Mouse (Mus musculus): ENCODE measurements around the gene Farp1. TPM values are rescaled to one million over a fixed set of nuclear protein-coding genes. Genes with fewer than 3 reads are reported as not detected.
"Not testable (repeated sequence)": the region's sequence is repeated elsewhere in the genome, so short reads cannot be mapped to it uniquely, and the experiment has no call there.

Gene Farp1
- polyA plus RNA-seq, 1 experiment, result 12.4 TPM

DNA sequence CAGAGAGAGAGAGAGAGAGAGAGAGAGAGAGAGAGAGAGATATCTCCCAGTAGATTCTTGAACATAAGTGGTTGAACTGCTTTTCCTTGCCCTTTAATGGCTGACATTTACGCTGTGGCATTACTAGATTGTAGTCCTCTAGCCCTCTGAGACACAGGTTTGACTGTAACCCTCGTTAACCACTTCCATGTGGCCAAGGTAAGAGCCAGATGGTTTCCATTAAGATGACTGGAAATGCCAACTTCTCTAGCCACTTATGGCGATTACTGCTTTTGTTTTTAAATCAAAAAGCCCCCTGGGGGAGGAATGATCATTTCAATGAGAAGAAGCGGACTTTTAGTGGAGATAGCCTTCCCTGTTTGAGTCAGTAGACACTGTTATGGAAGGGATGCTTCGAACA is 3.7 kb downstream of the Farp1 start:
- H3K4me3 ChIP-seq (ENCODE audit: low read depth, low read length), result no peak overlapping the region
- 76% methylated on average over 5 of the region's 5 CpGs for WGBS
- no peaks in the 10 kb centered on the region for H3K36me3 ChIP-seq (ENCODE audit: control insufficient read depth, insufficient read depth, low read length)
- no peak overlapping the region for H3K27ac ChIP-seq (ENCODE audit: insufficient read depth, low read depth, low read length)
- H3K27me3 ChIP-seq (ENCODE audit: control insufficient read depth, insufficient read depth, low read length), result no peaks in the 10 kb centered on the region
- peaks cover 7% of the 10 kb centered on the region for H3K4me1 ChIP-seq (ENCODE audit: control insufficient read depth, insufficient read depth, insufficient read length, low read length)
- TF ChIP-seq CTCF (IDR thresholded peaks at IDR 0.05; ENCODE audit: extremely low read depth, insufficient read length, insufficient replicate concordance, low read depth, low read length) (no peak), POLR2A (IDR thresholded peaks at IDR 0.05; ENCODE audit: low read depth, low read length) (no peak)

DNA sequence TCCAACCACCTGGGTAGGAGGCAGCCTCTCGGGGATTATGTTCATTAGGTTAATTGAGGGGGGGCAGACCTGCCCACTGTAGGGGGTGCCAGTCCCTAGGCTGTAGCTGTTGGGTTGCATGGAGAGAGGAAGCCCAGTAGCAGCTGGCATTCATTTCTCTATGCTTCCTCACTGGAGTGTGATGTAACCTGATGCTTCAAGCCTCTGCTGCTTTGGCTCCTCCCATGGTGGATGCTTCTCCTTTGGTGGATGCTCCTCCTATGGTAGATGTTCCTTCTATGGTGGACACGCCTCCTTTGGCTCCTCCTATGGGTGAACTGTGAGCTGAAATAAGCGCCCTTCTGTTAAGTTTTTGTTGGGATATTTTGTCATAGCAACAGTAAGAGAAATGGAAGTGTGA is 9.1 kb downstream of the Farp1 start:
- no peaks in the 10 kb centered on the region for H3K36me3 ChIP-seq (ENCODE audit: control insufficient read depth, insufficient read depth, low read length)
- H3K4me1 ChIP-seq (ENCODE audit: control insufficient read depth, insufficient read depth, insufficient read length, low read length), result peaks cover 2% of the 10 kb centered on the region; the same call in 1 of the 2 replicates
- H3K27ac ChIP-seq (ENCODE audit: insufficient read depth, low read depth, low read length), result no peak overlapping the region
- no peaks in the 10 kb centered on the region for H3K27me3 ChIP-seq (ENCODE audit: control insufficient read depth, insufficient read depth, low read length)
- 83% methylated on average over 3 of the region's 3 CpGs for WGBS
- H3K4me3 ChIP-seq (ENCODE audit: low read depth, low read length), result no peak overlapping the region
- no peak for TF ChIP-seq POLR2A (IDR thresholded peaks at IDR 0.05; ENCODE audit: low read depth, low read length)
- no peak for TF ChIP-seq CTCF (IDR thresholded peaks at IDR 0.05; ENCODE audit: extremely low read depth, insufficient read length, insufficient replicate concordance, low read depth, low read length)

DNA sequence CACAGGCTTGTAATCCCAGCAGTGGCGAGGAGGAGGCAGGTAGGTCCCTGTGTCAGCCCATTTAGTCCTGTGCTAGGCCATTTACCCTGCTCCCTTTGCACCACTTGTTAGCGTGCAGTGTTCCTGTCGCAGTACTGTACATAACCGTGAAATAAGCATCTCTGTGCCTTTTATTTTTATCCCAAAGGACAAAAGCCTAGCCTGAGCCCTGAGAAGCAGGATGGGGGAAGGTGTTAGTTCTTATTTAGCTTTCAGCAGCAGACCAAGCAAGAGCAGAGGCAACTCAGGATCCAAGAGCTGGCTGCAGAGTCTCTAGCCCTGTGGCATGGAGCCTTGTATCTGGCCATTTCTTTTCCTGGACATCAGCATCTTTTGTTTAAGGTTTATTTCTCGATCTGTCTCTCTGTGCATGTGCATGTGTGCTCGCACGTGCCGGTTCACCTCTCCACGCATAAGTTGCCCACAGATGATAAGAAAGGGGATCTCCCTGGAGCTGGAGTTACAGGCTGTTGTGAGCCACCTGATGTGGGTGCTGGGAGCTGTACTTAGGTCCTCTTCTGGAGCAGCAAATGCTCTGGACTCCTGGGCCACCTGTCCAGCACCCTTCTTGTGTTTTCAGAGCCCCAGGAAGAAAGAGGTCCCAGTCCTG is 11.4 kb downstream of the Farp1 start:
- Histone ChIP-seq H3K36me3 (ENCODE audit: control insufficient read depth, insufficient read depth, low read length) (no peaks in the 10 kb centered on the region), H3K27ac (ENCODE audit: insufficient read depth, low read depth, low read length) (no peak overlapping the region), H3K4me1 (ENCODE audit: control insufficient read depth, insufficient read depth, insufficient read length, low read length) (peaks cover 8% of the 10 kb centered on the region; the same call in 1 of the 2 replicates), H3K27me3 (ENCODE audit: control insufficient read depth, insufficient read depth, low read length) (no peaks in the 10 kb centered on the region), H3K4me3 (ENCODE audit: low read depth, low read length) (no peak overlapping the region)
- no peak for TF ChIP-seq POLR2A (IDR thresholded peaks at IDR 0.05; ENCODE audit: low read depth, low read length)
- TF ChIP-seq CTCF (IDR thresholded peaks at IDR 0.05; ENCODE audit: extremely low read depth, insufficient read length, insufficient replicate concordance, low read depth, low read length), result no peak
- WGBS, result 78% methylated on average over 9 of the region's 9 CpGs

DNA sequence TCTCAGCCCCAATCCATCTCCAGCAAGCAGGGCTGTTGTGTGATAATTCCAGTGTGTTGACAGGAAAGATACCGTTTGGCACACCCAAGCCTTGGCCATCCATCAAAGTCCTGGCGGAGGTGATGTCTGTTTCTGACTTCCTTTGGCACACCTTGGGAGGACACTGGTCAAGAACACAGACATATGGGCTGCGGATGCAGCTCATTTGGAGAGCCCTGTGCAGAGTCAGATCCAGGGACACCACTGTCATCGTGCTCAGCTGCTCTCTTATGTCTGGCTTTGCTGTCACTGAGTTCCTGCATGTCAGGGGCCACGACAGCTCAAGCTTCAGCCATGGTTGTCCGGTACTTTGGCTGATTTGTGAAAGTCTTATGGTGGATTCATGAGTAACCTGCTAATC is 12.8 kb downstream of the Farp1 start:
- TF ChIP-seq POLR2A (IDR thresholded peaks at IDR 0.05; ENCODE audit: low read depth, low read length) (no peak), CTCF (IDR thresholded peaks at IDR 0.05; ENCODE audit: extremely low read depth, insufficient read length, insufficient replicate concordance, low read depth, low read length) (no peak)
- Histone ChIP-seq H3K27me3 (ENCODE audit: control insufficient read depth, insufficient read depth, low read length) (no peaks in the 10 kb centered on the region), H3K4me3 (ENCODE audit: low read depth, low read length) (no peak overlapping the region), H3K27ac (ENCODE audit: insufficient read depth, low read depth, low read length) (no peak overlapping the region), H3K4me1 (ENCODE audit: control insufficient read depth, insufficient read depth, insufficient read length, low read length) (peaks cover 10% of the 10 kb centered on the region; the same call in 1 of the 2 replicates), H3K36me3 (ENCODE audit: control insufficient read depth, insufficient read depth, low read length) (no peaks in the 10 kb centered on the region)
- 56% methylated on average over 6 of the region's 6 CpGs for WGBS

DNA sequence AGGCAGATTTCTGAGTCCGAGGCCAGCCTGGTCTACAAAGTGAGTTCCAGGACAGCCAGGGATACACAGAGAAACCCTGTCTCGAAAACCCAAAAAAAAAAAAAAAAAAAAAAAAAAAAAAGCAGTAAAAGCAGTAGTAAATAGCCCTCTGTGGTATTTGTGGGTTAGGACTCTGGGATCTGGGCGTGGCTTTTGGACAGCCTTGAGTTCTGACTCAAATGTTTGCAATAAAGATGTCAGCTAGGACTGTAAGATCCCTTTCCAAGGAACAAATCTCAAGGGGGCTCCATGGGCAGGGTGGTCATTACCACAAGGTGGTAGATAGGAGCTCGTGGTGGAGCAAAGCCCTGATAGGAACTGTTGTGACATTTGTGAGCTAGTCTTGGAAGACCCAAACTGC is 16.0 kb downstream of the Farp1 start:
- H3K4me3 ChIP-seq (ENCODE audit: low read depth, low read length); H3K36me3 ChIP-seq (ENCODE audit: control insufficient read depth, insufficient read depth, low read length); H3K27me3 ChIP-seq (ENCODE audit: control insufficient read depth, insufficient read depth, low read length); H3K27ac ChIP-seq (ENCODE audit: insufficient read depth, low read depth, low read length): not testable (repeated sequence)
- peaks cover 21% of the 10 kb centered on the region for H3K4me1 ChIP-seq (ENCODE audit: control insufficient read depth, insufficient read depth, insufficient read length, low read length)
- 51% methylated on average over 3 of the region's 4 CpGs for WGBS

DNA sequence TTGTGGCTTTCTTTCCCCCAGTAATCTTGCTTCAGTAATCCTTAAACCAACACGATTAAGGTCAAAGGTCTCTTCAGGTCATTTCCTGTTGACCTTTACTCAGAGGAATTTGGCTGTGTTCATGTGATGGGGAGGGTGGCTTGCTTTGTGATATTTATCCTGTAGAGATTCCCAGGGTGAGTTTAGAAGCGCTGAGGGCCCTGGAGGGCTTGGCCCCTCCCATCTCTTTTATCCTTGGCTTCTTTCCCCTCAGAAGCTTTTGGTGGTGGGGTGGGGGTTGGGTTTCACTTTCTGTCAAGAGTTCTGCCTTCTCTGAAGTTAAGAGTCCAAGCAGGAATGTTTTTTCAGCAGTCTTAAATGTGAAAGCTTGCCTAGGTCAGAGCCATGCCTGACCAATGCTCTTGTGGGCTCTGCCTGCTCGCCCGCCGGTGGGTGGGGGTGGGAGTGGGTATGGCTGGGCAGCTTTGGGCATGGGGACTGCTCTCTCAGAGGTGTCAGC is 18.1 kb downstream of the Farp1 start:
- Histone ChIP-seq H3K4me1 (ENCODE audit: control insufficient read depth, insufficient read depth, insufficient read length, low read length) (peaks cover 19% of the 10 kb centered on the region), H3K27ac (ENCODE audit: insufficient read depth, low read depth, low read length) (peak overlapping the region; percentile 77), H3K36me3 (ENCODE audit: control insufficient read depth, insufficient read depth, low read length) (no peaks in the 10 kb centered on the region), H3K4me3 (ENCODE audit: low read depth, low read length) (peak overlapping the region; percentile 32), H3K27me3 (ENCODE audit: control insufficient read depth, insufficient read depth, low read length) (no peaks in the 10 kb centered on the region)
- WGBS, result 5% methylated on average over 5 of the region's 5 CpGs
- TF ChIP-seq CTCF (IDR thresholded peaks at IDR 0.05; ENCODE audit: extremely low read depth, insufficient read length, insufficient replicate concordance, low read depth, low read length), result no peak
- TF ChIP-seq POLR2A (IDR thresholded peaks at IDR 0.05; ENCODE audit: low read depth, low read length), result no peak

DNA sequence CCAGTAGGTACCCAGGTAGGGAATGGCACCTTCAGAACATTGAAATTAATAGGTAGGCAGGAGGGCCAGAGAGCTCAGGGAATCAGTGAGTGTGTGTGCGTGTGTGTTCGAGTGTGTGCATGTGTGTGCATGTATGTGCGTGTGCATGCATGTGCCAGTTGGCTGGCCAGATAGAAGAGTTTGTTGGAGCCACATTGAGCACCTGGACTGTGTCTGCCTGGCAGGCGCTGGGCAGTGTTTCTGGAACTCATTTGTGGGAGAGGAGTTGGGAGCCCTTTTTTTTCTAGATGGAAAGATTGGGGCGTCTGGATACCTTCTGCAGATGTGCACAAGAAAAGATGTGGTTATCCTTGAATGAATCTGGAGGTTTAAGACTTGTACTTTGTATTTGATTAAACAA is 19.1 kb downstream of the Farp1 start:
- 86% methylated on average over 5 of the region's 5 CpGs for WGBS
- no peaks in the 10 kb centered on the region for H3K27me3 ChIP-seq (ENCODE audit: control insufficient read depth, insufficient read depth, low read length)
- no peaks in the 10 kb centered on the region for H3K36me3 ChIP-seq (ENCODE audit: control insufficient read depth, insufficient read depth, low read length)
- H3K4me1 ChIP-seq (ENCODE audit: control insufficient read depth, insufficient read depth, insufficient read length, low read length), result peaks cover 19% of the 10 kb centered on the region
- no peak overlapping the region for H3K4me3 ChIP-seq (ENCODE audit: low read depth, low read length)
- no peak for TF ChIP-seq POLR2A (IDR thresholded peaks at IDR 0.05; ENCODE audit: low read depth, low read length)
- TF ChIP-seq CTCF (IDR thresholded peaks at IDR 0.05; ENCODE audit: extremely low read depth, insufficient read length, insufficient replicate concordance, low read depth, low read length), result no peak
- H3K27ac ChIP-seq (ENCODE audit: insufficient read depth, low read depth, low read length), result no peak overlapping the region
